In genomic region chr19:16460292-16460691, GRCm38 (mm10) we compare ENCODE assay signal across 14 mouse cellular contexts.
"Had no signal": no experiment of that assay in that cellular context is flagged by ENCODE, and none has a peak within 500 bp of the region (broad histone marks: within the 10 kb centered on the region; RNA-seq: fewer than 3 reads in every experiment).

No protein-coding gene starts in this region.

- H3K9me3 ChIP-seq: limb, embryonic 10.5 days; liver, embryonic 15.5 days; neural tube, embryonic 15.5 days had no signal

- H3K4me2 ChIP-seq: liver, embryonic 11.5 days; liver, embryonic 15.5 days; neural tube, embryonic 15.5 days had no signal

- H3K27me3 ChIP-seq: liver, embryonic 15.5 days; neural tube, embryonic 15.5 days had no signal

- DNase-seq: kidney, postnatal 25 days; lung, adult 2 months; lung, postnatal 36 days; right cerebral cortex, postnatal 4 days; spleen, adult 18-20 months; thymus, adult 18-20 months; thymus, postnatal 14 days had no signal

- H3K4me1 ChIP-seq: limb, embryonic 10.5 days; neural tube, embryonic 15.5 days had no signal

- H3K36me3 ChIP-seq: limb, embryonic 10.5 days; liver, embryonic 15.5 days; neural tube, embryonic 15.5 days had no signal

- H3K27ac ChIP-seq: left cerebral cortex, adult 2 months; limb, embryonic 10.5 days; liver, embryonic 15.5 days; neural tube, embryonic 15.5 days had no signal

- ATAC-seq: lung, postnatal 0 days had no signal

- H3K4me3 ChIP-seq: left cerebral cortex, adult 2 months; limb, embryonic 10.5 days; liver, embryonic 15.5 days; myocyte; neural tube, embryonic 15.5 days had no signal

- H3K9ac ChIP-seq: liver, embryonic 15.5 days; neural tube, embryonic 15.5 days had no signal
